Mouse (Mus musculus) adrenal gland, postnatal 4 days (tissue): Measurements from ENCODE around the gene Polr1c. TPM values are rescaled to one million over a fixed set of nuclear protein-coding genes. Genes with fewer than 3 reads are reported as not detected.
A peak's percentile ranks its signal among the peaks of the same experiment; 100 is the strongest.

Experiments used
- DNase-seq, 2 experiments: peaks; one replicate each; pipeline ENCODE4 v3.0.0; 2021 to 2022; ENCODE audit warnings: low spot score in 2 of 2, mixed read lengths in 2 of 2
- microRNA-seq: library from miRNA; unstranded; fragments of <30 nt; microRNA quantifications from one replicate; pipeline ENCODE4 v1.2.0, GENCODE M21; 2021
- total RNA-seq, 2 experiments: library from RNA; stranded (reverse); gene quantifications; 2 replicates each; pipeline ENCODE4 v1.2.3; 2021

Gene Polr1c
- total RNA-seq, 2 experiments from 2014 or later = 101 to 108 TPM

- no peak for DNase-seq
Observed at GRCm38 (mm10) chr17:46236067-46236466, 11.8 kb downstream of the Polr1c start.

- DNase-seq = no peak
Observed at GRCm38 (mm10) chr17:46227576-46227975, 20.3 kb downstream of the Polr1c start.

- no peak for DNase-seq
Observed at GRCm38 (mm10) chr17:46221601-46222000, 26.3 kb downstream of the Polr1c start.

GRCm38 (mm10) chr17:46210550-46210949 is 37.3 kb downstream of the Polr1c start:
- DNase-seq = no peak

GRCm38 (mm10) chr17:46206676-46207075 is 41.2 kb downstream of the Polr1c start:
- no peak for DNase-seq

- no peak for DNase-seq
Observed at GRCm38 (mm10) chr17:46203078-46203477, 44.8 kb downstream of the Polr1c start.

- DNase-seq = peak; percentile 84
Observed at GRCm38 (mm10) chr17:46202421-46203071, 45.3 kb downstream of the Polr1c start, which contains the start of the genes Polh and Xpo5. Gene Polh (minus strand): TSS chr17:46202645. Gene Xpo5 (plus strand): TSS chr17:46202782.

- no peak for DNase-seq
Observed at GRCm38 (mm10) chr17:46201151-46201550, 46.7 kb downstream of the Polr1c start.

Small RNA genes within 50 kb of the gene (microRNA-seq; reads per million reads assigned to microRNA genes)
- gene Mir693 = 0.79 reads per million

Other genes with a start within 250 kb of the Polr1c start
- 100 to 1,000 TPM; 242 to 257 TPM for gene Vegfa, start 215.7 kb downstream of the Polr1c start, total RNA-seq
- 100 to 1,000 TPM in 1 of 2 experiments, 10 to 100 TPM in 1; 94.1 to 101 TPM for gene Mrps18a, start 137.1 kb downstream of the Polr1c start, total RNA-seq
- 10 to 100 TPM; 10.2 to 13.4 TPM for gene Rsph9, start 103.8 kb downstream of the Polr1c start, total RNA-seq
- 10 to 100 TPM; 18.1 to 18.4 TPM for gene Mad2l1bp, start 94.5 kb downstream of the Polr1c start, total RNA-seq
- gene Gtpbp2, start 87.0 kb downstream of the Polr1c start, total RNA-seq = 100 to 1,000 TPM; 101 to 116 TPM
- 10 to 100 TPM; 34.9 to 36.8 TPM for gene Polh, start 45.4 kb downstream of the Polr1c start, total RNA-seq
- gene Xpo5, start 45.3 kb downstream of the Polr1c start, total RNA-seq = 10 to 100 TPM; 72.0 to 74.6 TPM
- 100 to 1,000 TPM; 137 to 139 TPM for gene Yipf3, start within 50 bp of the Polr1c start, total RNA-seq
- 1 to 10 TPM; 6.3 to 7.3 TPM for gene Lrrc73, start 5.5 kb upstream of the Polr1c start, total RNA-seq
- gene Tjap1, start 35.0 kb upstream of the Polr1c start, total RNA-seq = 10 to 100 TPM; 68.8 to 75.3 TPM
- 1 to 10 TPM in 1 of 2 experiments, under 1 TPM in 1; 0.54 to 1.7 TPM for gene Dlk2, start 49.4 kb upstream of the Polr1c start, total RNA-seq
- gene Abcc10, start 80.3 kb upstream of the Polr1c start, total RNA-seq = 10 to 100 TPM; 13.8 to 14.1 TPM
- 10 to 100 TPM; 39.6 to 40.9 TPM for gene Zfp318, start 135.7 kb upstream of the Polr1c start, total RNA-seq
- 1 to 10 TPM; 1.6 to 2.0 TPM for gene Crip3, start 180.9 kb upstream of the Polr1c start, total RNA-seq
- 1 to 10 TPM in 1 of 2 experiments, under 1 TPM in 1; 0.14 to 4.0 TPM for gene Slc22a7, start 190.4 kb upstream of the Polr1c start, total RNA-seq
- 1 to 10 TPM; 2.4 to 3.7 TPM for gene Ttbk1, start 239.6 kb upstream of the Polr1c start, total RNA-seq
- 1 to 10 TPM; 9.2 to 9.3 TPM for gene Dnph1, start 248.7 kb upstream of the Polr1c start, total RNA-seq